Mouse (Mus musculus) G1E (cell line): ENCODE measurements around the gene Cobl. TPM values are rescaled to one million over a fixed set of nuclear protein-coding genes. Genes with fewer than 3 reads are reported as not detected.

Experiments
- ATAC-seq: 2 replicates; pipeline ENCODE4 v1.8.0; 2016; ENCODE audit warnings: mild to moderate bottlenecking; ENCODE audit not compliant: insufficient number of reproducible peaks, poor library complexity, low FRiP score, severe bottlenecking; ENCODE audit errors: extremely low read depth
- DNase-seq: peaks from one replicate; pipeline ENCODE4 v3.0.0; 2012; ENCODE audit warnings: low spot score
- H3K27me3 ChIP-seq: 2 replicates; pipeline ENCODE4 v1.6.1; 2012; ENCODE audit warnings: mild to moderate bottlenecking, low read length, inconsistent platforms; ENCODE audit not compliant: insufficient read depth
- H3K36me3 ChIP-seq: replicated peaks from 2 replicates; pipeline ENCODE3; 2012; ENCODE audit warnings: mild to moderate bottlenecking, inconsistent platforms
- H3K4me1 ChIP-seq: 2 replicates; pipeline ENCODE4 v1.6.1; 2012; ENCODE audit warnings: low read depth, low read length, inconsistent platforms, mixed read lengths; ENCODE audit not compliant: insufficient read depth
- H3K4me3 ChIP-seq: 2 replicates; pipeline ENCODE4 v1.5.1; 2012; ENCODE audit warnings: low read depth, mild to moderate bottlenecking, inconsistent platforms, low read length, moderate library complexity, mixed read lengths
- H3K9me3 ChIP-seq: replicated peaks from 2 replicates; pipeline ENCODE4 v1.6.1; 2012; ENCODE audit warnings: inconsistent platforms
- CTCF ChIP-seq: IDR thresholded peaks from 2 replicates; pipeline ENCODE4 v1.5.1; 2012; ENCODE audit warnings: low read depth, low read length, inconsistent platforms, mixed read lengths
- GATA1 ChIP-seq: IDR thresholded peaks from 2 replicates; pipeline ENCODE4 v1.6.1; 2012; ENCODE audit warnings: borderline replicate concordance, low read length, inconsistent platforms, mixed read lengths
- GATA2 ChIP-seq: IDR thresholded peaks from 2 replicates; pipeline ENCODE4 v1.6.1; 2012; ENCODE audit warnings: low read depth, low read length, inconsistent platforms, borderline replicate concordance
- POLR2AphosphoS5 ChIP-seq: IDR thresholded peaks from 2 replicates; pipeline ENCODE4 v1.6.1; 2012; ENCODE audit warnings: low read depth, low read length, inconsistent platforms; ENCODE audit not compliant: insufficient replicate concordance
- TAL1 ChIP-seq: conservative IDR thresholded peaks from 2 replicates; pipeline ENCODE4 v1.6.1; 2012; ENCODE audit warnings: low read depth, low read length, inconsistent platforms, mixed read lengths
- polyA plus RNA-seq: library from polyadenylated mRNA; stranded (reverse); fragments of >175 nt; gene quantifications from 2 replicates; pipeline ENCODE4 v1.2.3, GENCODE M21; 2012
- total RNA-seq, 2 experiments: library from RNA; stranded (forward) in 1 of 2; stranded (reverse) in 1 of 2; fragments of 200-1000 nt in 1 of 2; fragments of >200 nt in 1 of 2; fragmentation: Nextera tagmentation in 1 of 2; gene quantifications; 2 replicates each; pipeline ENCODE4 v1.2.3; 2014 to 2017

The Cobl gene
- total and polyA plus RNA-seq, 3 experiments = 0.22 TPM; not detected in 2

DNA sequence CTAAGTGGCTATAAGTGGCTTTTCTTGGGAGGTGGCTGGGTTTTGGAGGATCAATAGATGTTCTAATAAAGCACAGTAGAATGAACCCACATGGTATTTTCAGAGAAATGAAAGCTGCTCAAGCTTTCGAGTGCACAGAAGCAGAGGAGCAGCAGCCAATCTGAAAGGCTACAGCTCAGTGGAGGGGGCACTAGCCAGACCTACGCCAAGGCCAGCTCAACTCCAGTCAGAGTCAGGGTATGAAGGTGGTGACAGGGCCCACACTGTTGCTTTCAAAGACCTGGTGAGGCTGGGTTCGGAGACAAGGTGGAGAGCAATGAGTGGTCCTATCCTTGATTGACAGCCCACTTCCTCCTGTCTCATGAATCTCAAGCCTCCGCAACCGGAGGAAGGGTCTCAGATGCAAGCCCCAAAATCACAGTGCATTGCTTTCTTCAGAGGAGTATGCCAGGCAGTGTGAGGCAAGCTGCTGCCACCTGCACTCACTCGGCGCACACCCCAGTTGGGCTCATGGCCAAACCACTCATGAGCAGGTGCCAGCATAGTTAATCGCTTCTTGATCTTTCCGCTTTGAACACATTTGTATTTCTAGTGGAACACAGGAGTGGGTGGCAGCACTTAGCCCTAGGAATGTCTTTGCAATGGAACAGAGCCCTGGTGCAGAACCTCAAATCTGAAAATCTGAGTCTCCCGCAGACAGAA lies 232.6 kb downstream of the Cobl start:
- no peak for TF ChIP-seq GATA1
- TF ChIP-seq TAL1 = no peak
- no peak for TF ChIP-seq POLR2AphosphoS5
- TF ChIP-seq CTCF = no peak
- TF ChIP-seq GATA2 = no peak
- Histone ChIP-seq H3K4me3 (no peak overlapping the region), H3K9me3 (no peaks in the 10 kb centered on the region), H3K36me3 (no peaks in the 10 kb centered on the region), H3K27me3 (0 out of 2 replicates have a peak, but pooled peaks cover 6% of the 10 kb centered on the region), H3K4me1 (no peaks in the 10 kb centered on the region)
- ATAC-seq (no peak), DNase-seq (no peak)

DNA sequence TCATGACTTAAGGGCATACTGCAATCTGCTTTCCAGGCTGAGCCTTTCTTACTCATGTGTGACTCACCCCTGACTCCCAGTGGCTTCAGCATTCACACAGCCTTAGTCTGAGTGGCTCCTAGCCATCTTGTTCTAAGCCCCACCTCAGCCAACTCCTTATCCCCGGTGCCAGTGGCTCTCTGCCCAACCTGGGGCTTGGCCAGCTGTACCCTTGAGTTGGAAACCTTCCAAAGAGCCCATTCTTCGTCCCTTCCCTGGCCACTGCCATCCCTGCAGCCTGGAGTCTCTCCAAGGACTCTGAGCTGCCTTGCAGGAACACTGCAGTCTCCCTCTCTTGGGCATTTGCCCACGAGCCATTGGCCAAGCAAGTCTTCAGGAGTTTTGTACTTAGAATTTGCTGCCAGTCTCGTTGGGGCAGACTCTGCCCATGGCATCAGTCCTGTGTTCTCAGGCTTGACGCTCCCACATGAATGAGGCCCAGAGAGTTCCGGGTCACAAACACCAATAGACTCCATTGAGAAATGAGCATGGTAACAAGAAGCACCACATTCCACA lies 233.2 kb downstream of the Cobl start:
- DNase-seq = no peak
- no peaks in the 10 kb centered on the region for H3K9me3 ChIP-seq
- no peaks in the 10 kb centered on the region for H3K4me1 ChIP-seq
- H3K36me3 ChIP-seq = no peaks in the 10 kb centered on the region
- 0 out of 2 replicates have a peak, but pooled peaks cover 6% of the 10 kb centered on the region for H3K27me3 ChIP-seq
- no peak overlapping the region for H3K4me3 ChIP-seq
- TF ChIP-seq GATA1 (no peak), CTCF (no peak), TAL1 (no peak)
- no peak for ATAC-seq

DNA sequence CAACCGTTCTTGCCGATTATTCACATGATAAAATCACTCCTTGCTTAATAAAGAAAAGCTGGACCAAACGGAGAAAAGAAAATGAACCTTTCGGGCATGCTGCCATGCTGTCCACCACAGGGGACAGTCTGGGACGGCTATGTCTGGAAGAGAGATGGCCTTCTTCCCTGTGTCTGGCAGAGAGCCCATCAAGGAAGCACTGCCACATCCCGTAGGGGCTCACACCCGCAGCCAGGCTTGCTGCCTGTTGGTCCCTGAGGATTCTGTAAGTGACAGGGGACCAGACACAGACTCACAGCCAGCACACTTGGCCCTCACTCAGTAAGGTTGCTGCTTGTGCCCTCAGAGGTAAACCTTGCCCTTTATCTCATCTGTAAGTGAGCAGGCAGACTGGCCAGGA lies 235.3 kb downstream of the Cobl start:
- no peak overlapping the region for H3K4me3 ChIP-seq
- H3K36me3 ChIP-seq = no peaks in the 10 kb centered on the region
- DNase-seq (no peak), ATAC-seq (no peak)
- no peak for TF ChIP-seq CTCF
- TF ChIP-seq POLR2AphosphoS5 = no peak
- TF ChIP-seq TAL1 = no peak
- TF ChIP-seq GATA2 = no peak
- no peak for TF ChIP-seq GATA1
- 0 out of 2 replicates have a peak, but pooled peaks cover 9% of the 10 kb centered on the region for H3K27me3 ChIP-seq
- no peaks in the 10 kb centered on the region for H3K9me3 ChIP-seq
- H3K4me1 ChIP-seq = no peaks in the 10 kb centered on the region

DNA sequence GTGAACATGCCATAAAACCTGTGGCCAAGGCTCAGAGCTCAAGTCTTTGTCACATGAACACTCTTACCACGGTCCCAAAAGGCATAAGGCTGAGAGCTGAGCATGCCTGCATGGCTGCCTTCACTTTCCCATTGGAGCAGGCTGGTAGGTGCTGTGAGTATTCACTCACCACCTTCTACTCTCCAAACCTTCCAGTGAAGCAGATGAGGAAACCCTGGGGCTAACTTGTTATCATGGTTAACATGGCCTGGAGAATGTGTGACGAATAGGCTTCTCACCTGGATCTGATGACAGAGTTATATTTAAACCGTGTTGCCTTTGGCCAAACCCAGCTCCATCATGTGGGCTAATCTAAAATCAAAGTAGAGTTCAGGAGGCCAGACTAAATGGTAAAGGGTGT lies 237.4 kb downstream of the Cobl start:
- DNase-seq = no peak
- ATAC-seq = no peak
- H3K9me3 ChIP-seq = no peaks in the 10 kb centered on the region
- no peaks in the 10 kb centered on the region for H3K36me3 ChIP-seq
- H3K4me1 ChIP-seq = no peaks in the 10 kb centered on the region
- H3K27me3 ChIP-seq = 0 out of 2 replicates have a peak, but pooled peaks cover 6% of the 10 kb centered on the region
- no peak for TF ChIP-seq GATA2
- TF ChIP-seq POLR2AphosphoS5 = no peak
- TF ChIP-seq CTCF = no peak
- no peak for TF ChIP-seq GATA1
- no peak for TF ChIP-seq TAL1
- no peak overlapping the region for H3K4me3 ChIP-seq

DNA sequence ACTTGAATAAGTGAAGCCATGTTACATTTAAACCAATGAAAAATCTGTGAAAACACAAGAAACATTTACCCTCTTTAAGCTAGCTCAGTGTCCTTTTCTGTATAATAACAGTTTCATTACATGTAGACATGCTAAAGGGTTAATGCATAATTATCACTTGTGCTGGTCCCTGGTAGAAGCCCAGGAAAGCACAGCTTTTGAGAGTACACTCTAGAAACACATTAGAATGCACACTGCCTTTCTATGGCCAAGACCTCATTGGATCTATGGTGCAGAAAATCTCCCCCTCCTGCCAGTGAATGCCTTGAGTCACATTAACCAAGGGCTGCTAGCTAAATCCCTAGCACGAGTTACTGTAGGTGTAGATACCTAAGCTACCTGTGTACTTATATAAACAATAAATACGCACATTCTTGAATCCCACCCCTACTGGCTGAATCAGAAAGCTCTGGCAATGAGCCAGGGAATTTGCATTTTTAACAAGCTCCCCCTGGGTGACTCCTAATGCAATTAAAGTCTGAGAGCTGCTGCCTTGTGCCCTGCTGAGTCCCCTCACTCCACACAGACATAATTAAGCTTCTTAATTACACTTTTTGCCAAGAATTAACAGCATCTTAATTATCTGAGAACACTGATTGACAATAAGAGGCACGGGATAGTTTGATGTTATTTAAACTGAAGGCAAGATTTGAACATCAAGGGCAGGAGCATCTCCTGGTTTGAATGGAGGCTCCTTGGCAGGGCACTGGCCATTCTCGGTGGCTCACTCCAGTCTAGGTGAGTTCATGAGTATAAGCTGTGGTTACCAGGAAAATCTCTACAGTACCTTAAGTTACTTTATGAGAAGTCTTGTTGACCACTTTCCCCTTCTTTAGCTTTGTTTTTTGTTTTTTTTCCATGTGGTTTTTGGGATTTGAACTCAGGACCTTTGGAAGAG lies 244.9 kb downstream of the Cobl start:
- Histone ChIP-seq H3K4me1 (no peaks in the 10 kb centered on the region), H3K36me3 (no peaks in the 10 kb centered on the region), H3K4me3 (no peak overlapping the region), H3K27me3 (no peaks in the 10 kb centered on the region), H3K9me3 (no peaks in the 10 kb centered on the region)
- no peak for ATAC-seq
- no peak for TF ChIP-seq CTCF
- TF ChIP-seq TAL1 = no peak
- no peak for TF ChIP-seq POLR2AphosphoS5
- TF ChIP-seq GATA1 = no peak
- TF ChIP-seq GATA2 = no peak
- DNase-seq = no peak

DNA sequence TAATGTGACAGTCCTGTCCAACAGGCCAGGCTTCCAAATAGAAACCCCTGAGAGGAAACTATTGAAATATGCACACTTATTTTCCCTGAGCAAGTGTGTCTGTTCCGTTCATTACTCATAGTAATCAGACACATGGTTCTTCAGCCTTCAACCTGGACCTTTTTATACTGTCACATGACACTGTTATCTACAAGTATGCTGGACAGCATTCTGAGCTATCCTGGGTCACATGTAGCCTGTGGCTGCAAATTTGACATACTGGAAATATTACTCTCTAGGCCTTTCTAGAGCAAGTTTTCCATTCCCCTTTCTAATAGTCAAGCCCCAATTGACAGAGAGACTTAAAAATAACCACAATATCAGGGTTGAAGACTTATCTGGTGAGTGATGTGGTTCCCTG lies 247.9 kb downstream of the Cobl start:
- TF ChIP-seq GATA2 (no peak), TAL1 (no peak)
- H3K4me1 ChIP-seq = no peaks in the 10 kb centered on the region
- H3K4me3 ChIP-seq = no peak overlapping the region
- no peaks in the 10 kb centered on the region for H3K36me3 ChIP-seq
- H3K9me3 ChIP-seq = no peaks in the 10 kb centered on the region
- no peak for ATAC-seq
- DNase-seq = no peak
- H3K27me3 ChIP-seq = no peaks in the 10 kb centered on the region
